Mouse (Mus musculus) liver, embryonic 18 days (tissue): ENCODE data around the gene Vmn2r78. TPM values are rescaled to one million over a fixed set of nuclear protein-coding genes. Genes with fewer than 3 reads are reported as not detected.

Source experiments
- polyA plus RNA-seq: library from polyadenylated mRNA; depleted of rRNA; stranded (reverse); fragments of >200 nt; gene quantifications from 2 replicates; pipeline ENCODE4 v1.2.3, GENCODE M21; 2012; rRNA removed

The Vmn2r78 gene
- polyA plus RNA-seq, result not detected in 2 replicates

DNA sequence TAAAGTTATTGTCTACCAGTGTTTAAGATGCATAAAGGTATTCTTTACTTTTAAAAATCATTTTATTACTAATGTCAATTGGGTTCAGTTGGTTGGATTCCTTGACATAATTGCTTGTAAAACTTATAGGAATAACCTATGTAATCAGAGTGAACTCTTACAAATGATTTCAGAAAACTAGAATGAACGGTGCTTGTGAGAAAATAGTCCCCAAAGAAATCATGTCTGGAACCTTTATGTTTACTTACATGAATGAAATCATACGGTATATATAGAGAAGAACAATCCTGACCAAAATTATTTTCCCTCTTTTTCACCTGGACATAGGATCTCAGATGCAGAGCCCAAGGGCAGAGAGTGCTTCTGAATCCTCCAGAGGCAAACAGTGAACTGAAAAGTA, at the start of gene Vmn2r78:
Gene Vmn2r78, plus strand, starts transcription at position 301 of the 400 bp plus-strand sequence.

DNA sequence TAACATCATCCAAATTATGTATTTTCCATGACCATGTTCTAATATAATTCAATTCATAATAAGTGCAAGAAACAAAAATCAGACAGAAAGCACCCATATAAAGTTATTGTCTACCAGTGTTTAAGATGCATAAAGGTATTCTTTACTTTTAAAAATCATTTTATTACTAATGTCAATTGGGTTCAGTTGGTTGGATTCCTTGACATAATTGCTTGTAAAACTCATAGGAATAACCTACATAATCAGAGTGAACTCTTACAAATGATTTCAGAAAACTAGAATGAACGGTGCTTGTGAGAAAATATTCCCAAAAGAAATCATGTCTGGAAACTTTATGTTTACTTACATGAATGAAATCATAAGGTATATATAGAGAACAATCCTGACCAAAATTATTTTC, 80.9 kb downstream of the Vmn2r78 start, which contains the start of gene Vmn2r79:
Gene Vmn2r79, plus strand, starts transcription at position 301 of the 400 bp plus-strand sequence.

Other genes with a start within 250 kb of the Vmn2r78 start
- gene Olfr292, start 226.8 kb upstream of the Vmn2r78 start, polyA plus RNA-seq, result not detected in 2 replicates
- 0.01 and 0.05 TPM in 2 replicates for gene Folh1, start 139.2 kb upstream of the Vmn2r78 start, polyA plus RNA-seq
- not detected in 2 replicates for gene Vmn2r77, start 120.1 kb upstream of the Vmn2r78 start, polyA plus RNA-seq
- gene Vmn2r79, start 81.0 kb downstream of the Vmn2r78 start, polyA plus RNA-seq, result not detected in 2 replicates